ENCODE assay signal across 19 mouse cellular contexts in the genomic region with DNA sequence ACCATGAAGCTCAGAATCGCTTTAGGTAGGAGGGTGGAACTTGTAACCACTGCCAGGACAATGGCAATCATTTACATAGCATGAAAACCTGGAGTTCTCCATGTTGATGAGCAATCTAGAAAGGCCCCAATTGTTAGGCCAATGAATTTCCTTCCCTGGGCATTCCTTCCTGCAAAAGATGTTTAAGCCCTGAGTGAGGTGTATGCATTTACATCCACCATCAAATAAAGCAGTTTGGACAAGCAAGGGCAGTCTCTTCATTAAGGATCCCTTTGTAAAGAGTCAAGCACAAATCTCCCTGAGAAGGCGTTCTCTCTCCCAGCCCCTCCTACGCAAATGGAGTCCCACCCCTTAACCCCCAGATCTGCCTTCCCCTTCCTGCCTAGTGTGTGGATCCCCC. TPM values are rescaled to one million over a fixed set of nuclear protein-coding genes. Genes with fewer than 3 reads are reported as not detected.
"Had no signal": no experiment of that assay in that cellular context is flagged by ENCODE, and none has a peak within 500 bp of the region (broad histone marks: within the 10 kb centered on the region; RNA-seq: fewer than 3 reads in every experiment).

No protein-coding gene starts in this region.

- H3K4me3 ChIP-seq: midbrain, embryonic 10.5 days; midbrain, embryonic 13.5 days; midbrain, embryonic 15.5 days; neural tube, embryonic 12.5 days had no signal

- H3K36me3 ChIP-seq: midbrain, embryonic 10.5 days; midbrain, embryonic 13.5 days; midbrain, embryonic 15.5 days; neural tube, embryonic 12.5 days had no signal

- DNase-seq: lung, adult 18-20 months; lung, embryonic 14.5 days; lung, postnatal 10 days; lung, postnatal 4 days; right cerebral cortex, postnatal 25 days; right cerebral cortex, postnatal 4 days; spleen, adult 18-20 months; thymus, adult 18-20 months; thymus, postnatal 14 days; thymus, postnatal 4 days had no signal

- H3K27me3 ChIP-seq: midbrain, embryonic 13.5 days; midbrain, embryonic 15.5 days; neural tube, embryonic 12.5 days had no signal

- H3K9me3 ChIP-seq: midbrain, embryonic 10.5 days; midbrain, embryonic 13.5 days; midbrain, embryonic 15.5 days; neural tube, embryonic 12.5 days had no signal

- H3K4me1 ChIP-seq: midbrain, embryonic 10.5 days; midbrain, embryonic 13.5 days; midbrain, embryonic 15.5 days; neural tube, embryonic 12.5 days had no signal

RNA-seq across cellular contexts. Expression of a gene that starts 46.0 kb away (rescaled TPM):
- total RNA-seq: megakaryocyte, adult 5-6 weeks; midbrain, postnatal 0 days; monocyte, adult 5-6 weeks; neutrophil, adult 5-6 weeks had no signal

RNA-seq across cellular contexts. Expression of a gene that starts 53.1 kb away (rescaled TPM):
- total RNA-seq: megakaryocyte, adult 5-6 weeks; megakaryocyte-erythroid progenitor cell, adult 5-6 weeks; midbrain, postnatal 0 days; monocyte, adult 5-6 weeks; neutrophil, adult 5-6 weeks had no signal
